Mouse (Mus musculus): ENCODE results near the gene Dennd2c. TPM values are rescaled to one million over a fixed set of nuclear protein-coding genes. Genes with fewer than 3 reads are reported as not detected.
"Not testable (repeated sequence)": the region's sequence is repeated elsewhere in the genome, so short reads cannot be mapped to it uniquely, and the experiment has no call there.

The Dennd2c gene
- polyA plus RNA-seq, 1 experiment from 2014 or later = 7.8 TPM

GRCm38 (mm10) chr3:103140095-103140838, 37.9 kb downstream of the Dennd2c start:
- ATAC-seq (ENCODE audit: insufficient read depth) = peak; percentile 83
- Histone ChIP-seq H3K4me1 (replicated peaks) (peaks cover 40% of the 10 kb centered on the region), H3K9ac (peak overlapping the region; percentile 37), H3K27ac (replicated peaks) (peak overlapping the region; percentile 78), H3K36me3 (replicated peaks) (peaks cover 60% of the 10 kb centered on the region), H3K4me2 (peak overlapping the region; percentile 66), H3K4me3 (replicated peaks) (peak overlapping the region; percentile 37)
- 15% methylated on average over 11 of the region's 11 CpGs for WGBS (ENCODE audit: insufficient replicate concordance)
- not testable (repeated sequence) for H3K27me3 ChIP-seq; H3K9me3 ChIP-seq (replicated peaks)

- ATAC-seq (ENCODE audit: insufficient read depth) = peak; percentile 30; the same call in 1 of the 2 replicates
- Histone ChIP-seq H3K4me3 (replicated peaks) (no peak overlapping the region), H3K4me2 (peak overlapping the region; percentile 1; the same call in 1 of the 2 replicates), H3K9ac (no peak overlapping the region), H3K36me3 (replicated peaks) (peaks cover 66% of the 10 kb centered on the region), H3K27ac (replicated peaks) (peak overlapping the region; percentile 78; the same call in 1 of the 2 replicates), H3K4me1 (replicated peaks) (peaks cover 40% of the 10 kb centered on the region), H3K27me3 (no peaks in the 10 kb centered on the region), H3K9me3 (replicated peaks) (no peaks in the 10 kb centered on the region)
- WGBS (ENCODE audit: insufficient replicate concordance) = 83% methylated on average over 11 of the region's 11 CpGs
Observed at GRCm38 (mm10) chr3:103141287-103141686, 38.9 kb downstream of the Dennd2c start.

GRCm38 (mm10) chr3:103142366-103142765, 40.0 kb downstream of the Dennd2c start:
- H3K4me1 ChIP-seq (replicated peaks) = peaks cover 40% of the 10 kb centered on the region
- no peak for ATAC-seq (ENCODE audit: insufficient read depth)
- peaks cover 67% of the 10 kb centered on the region for H3K36me3 ChIP-seq (replicated peaks)
- no peak overlapping the region for H3K9ac ChIP-seq
- H3K27ac ChIP-seq (replicated peaks) = no peak overlapping the region
- no peaks in the 10 kb centered on the region for H3K9me3 ChIP-seq (replicated peaks)
- no peaks in the 10 kb centered on the region for H3K27me3 ChIP-seq
- 84% methylated on average over 10 of the region's 10 CpGs for WGBS (ENCODE audit: insufficient replicate concordance)
- no peak overlapping the region for H3K4me3 ChIP-seq (replicated peaks)
- no peak overlapping the region for H3K4me2 ChIP-seq

GRCm38 (mm10) chr3:103145336-103145735, 42.9 kb downstream of the Dennd2c start:
- Histone ChIP-seq H3K4me2 (no peak overlapping the region), H3K36me3 (replicated peaks) (peaks cover 75% of the 10 kb centered on the region), H3K4me1 (replicated peaks) (peaks cover 15% of the 10 kb centered on the region), H3K9ac (no peak overlapping the region), H3K27me3 (no peaks in the 10 kb centered on the region), H3K9me3 (replicated peaks) (no peaks in the 10 kb centered on the region), H3K27ac (replicated peaks) (no peak overlapping the region), H3K4me3 (replicated peaks) (no peak overlapping the region)
- no peak for ATAC-seq (ENCODE audit: insufficient read depth)
- 82% methylated on average over 2 of the region's 2 CpGs for WGBS (ENCODE audit: insufficient replicate concordance)

GRCm38 (mm10) chr3:103145791-103146190, 43.4 kb downstream of the Dennd2c start:
- Histone ChIP-seq H3K4me2 (no peak overlapping the region), H3K4me3 (replicated peaks) (no peak overlapping the region), H3K36me3 (replicated peaks) (peaks cover 80% of the 10 kb centered on the region), H3K27me3 (no peaks in the 10 kb centered on the region), H3K9ac (no peak overlapping the region), H3K27ac (replicated peaks) (no peak overlapping the region), H3K4me1 (replicated peaks) (peaks cover 12% of the 10 kb centered on the region), H3K9me3 (replicated peaks) (no peaks in the 10 kb centered on the region)
- WGBS (ENCODE audit: insufficient replicate concordance) = 74% methylated on average over 4 of the region's 4 CpGs
- ATAC-seq (ENCODE audit: insufficient read depth) = no peak

GRCm38 (mm10) chr3:103146330-103147166, 44.1 kb downstream of the Dennd2c start:
- H3K27me3 ChIP-seq = no peaks in the 10 kb centered on the region
- no peak overlapping the region for H3K4me2 ChIP-seq
- H3K4me1 ChIP-seq (replicated peaks) = peaks cover 4% of the 10 kb centered on the region
- H3K9ac ChIP-seq = no peak overlapping the region
- H3K4me3 ChIP-seq (replicated peaks) = no peak overlapping the region
- H3K36me3 ChIP-seq (replicated peaks) = peaks cover 80% of the 10 kb centered on the region
- no peak for ATAC-seq (ENCODE audit: insufficient read depth)
- H3K27ac ChIP-seq (replicated peaks) = no peak overlapping the region
- WGBS (ENCODE audit: insufficient replicate concordance) = 84% methylated on average over 23 of the region's 23 CpGs
- no peaks in the 10 kb centered on the region for H3K9me3 ChIP-seq (replicated peaks)

- Histone ChIP-seq H3K9ac (no peak overlapping the region), H3K9me3 (replicated peaks) (no peaks in the 10 kb centered on the region), H3K4me2 (no peak overlapping the region), H3K27ac (replicated peaks) (no peak overlapping the region), H3K36me3 (replicated peaks) (peaks cover 79% of the 10 kb centered on the region), H3K4me3 (replicated peaks) (no peak overlapping the region), H3K27me3 (no peaks in the 10 kb centered on the region), H3K4me1 (replicated peaks) (no peaks in the 10 kb centered on the region)
- WGBS (ENCODE audit: insufficient replicate concordance) = 72% methylated on average over 4 of the region's 4 CpGs
- ATAC-seq (ENCODE audit: insufficient read depth) = no peak
Observed at GRCm38 (mm10) chr3:103147775-103148174, 45.4 kb downstream of the Dennd2c start.

GRCm38 (mm10) chr3:103148941-103149340, 46.5 kb downstream of the Dennd2c start:
- Histone ChIP-seq H3K27me3 (no peaks in the 10 kb centered on the region), H3K9me3 (replicated peaks) (no peaks in the 10 kb centered on the region), H3K9ac (no peak overlapping the region), H3K36me3 (replicated peaks) (peaks cover 84% of the 10 kb centered on the region), H3K27ac (replicated peaks) (no peak overlapping the region), H3K4me3 (replicated peaks) (no peak overlapping the region), H3K4me1 (replicated peaks) (no peaks in the 10 kb centered on the region), H3K4me2 (no peak overlapping the region)
- ATAC-seq (ENCODE audit: insufficient read depth) = no peak
- 57% methylated on average over 10 of the region's 10 CpGs for WGBS (ENCODE audit: insufficient replicate concordance)

- peaks cover 94% of the 10 kb centered on the region for H3K36me3 ChIP-seq (replicated peaks)
- H3K27me3 ChIP-seq = no peaks in the 10 kb centered on the region
- H3K4me2 ChIP-seq = no peak overlapping the region
- no peaks in the 10 kb centered on the region for H3K9me3 ChIP-seq (replicated peaks)
- no peak overlapping the region for H3K27ac ChIP-seq (replicated peaks)
- no peak for ATAC-seq (ENCODE audit: insufficient read depth)
- H3K9ac ChIP-seq = no peak overlapping the region
- H3K4me3 ChIP-seq (replicated peaks) = no peak overlapping the region
- peaks cover 2% of the 10 kb centered on the region for H3K4me1 ChIP-seq (replicated peaks)
Observed at GRCm38 (mm10) chr3:103153761-103154160, 51.4 kb downstream of the Dennd2c start.

- Histone ChIP-seq H3K9me3 (replicated peaks) (no peaks in the 10 kb centered on the region), H3K36me3 (replicated peaks) (peaks cover 84% of the 10 kb centered on the region), H3K4me1 (replicated peaks) (peaks cover 19% of the 10 kb centered on the region), H3K27ac (replicated peaks) (peak overlapping the region; percentile 73), H3K4me3 (replicated peaks) (no peak overlapping the region), H3K9ac (no peak overlapping the region), H3K27me3 (no peaks in the 10 kb centered on the region), H3K4me2 (peak overlapping the region; percentile 33)
- 19% methylated on average over 3 of the region's 3 CpGs for WGBS (ENCODE audit: insufficient replicate concordance)
- peak; percentile 93 for ATAC-seq (ENCODE audit: insufficient read depth)
Observed at GRCm38 (mm10) chr3:103159232-103159900, 57.0 kb downstream of the Dennd2c start.

GRCm38 (mm10) chr3:103169771-103170170, 67.4 kb downstream of the Dennd2c start:
- no peak overlapping the region for H3K9ac ChIP-seq
- WGBS (ENCODE audit: insufficient replicate concordance) = 9% methylated on average over 4 of the region's 4 CpGs
- H3K27me3 ChIP-seq = no peaks in the 10 kb centered on the region
- peaks cover 63% of the 10 kb centered on the region for H3K36me3 ChIP-seq (replicated peaks)
- H3K4me1 ChIP-seq (replicated peaks) = peaks cover 33% of the 10 kb centered on the region
- no peak overlapping the region for H3K4me2 ChIP-seq
- H3K27ac ChIP-seq (replicated peaks) = no peak overlapping the region
- H3K4me3 ChIP-seq (replicated peaks) = no peak overlapping the region
- ATAC-seq (ENCODE audit: insufficient read depth) = no peak
- no peaks in the 10 kb centered on the region for H3K9me3 ChIP-seq (replicated peaks)

Measured in liver, embryonic 15.5 days (tissue).